Mouse (Mus musculus) ES-Bruce4 (cell line): ENCODE data around the gene Fabp6. TPM values are rescaled to one million over a fixed set of nuclear protein-coding genes. Genes with fewer than 3 reads are reported as not detected.

Experiments
- H3K27ac ChIP-seq: 2 replicates; pipeline ENCODE4 v1.5.1; 2012; ENCODE audit warnings: low read length, inconsistent platforms; ENCODE audit not compliant: insufficient read depth
- H3K27me3 ChIP-seq: 2 replicates; pipeline ENCODE4 v1.6.1; 2012; ENCODE audit warnings: mild to moderate bottlenecking, low read length, inconsistent platforms; ENCODE audit not compliant: control insufficient read depth, poor library complexity, insufficient read depth, severe bottlenecking
- H3K36me3 ChIP-seq: 2 replicates; pipeline ENCODE4 v1.6.1; 2012; ENCODE audit warnings: inconsistent platforms, mild to moderate bottlenecking, low read length, moderate library complexity; ENCODE audit not compliant: control insufficient read depth, poor library complexity, insufficient read depth, severe bottlenecking
- H3K4me1 ChIP-seq: one replicate; pipeline ENCODE4 v1.8.1; 2011; ENCODE audit warnings: low read length; ENCODE audit not compliant: control insufficient read depth, insufficient read depth
- H3K4me3 ChIP-seq: 2 replicates; pipeline ENCODE4 v1.5.1; 2011; ENCODE audit warnings: low read depth, mild to moderate bottlenecking, low read length
- H3K9ac ChIP-seq: 2 replicates; pipeline ENCODE4 v1.6.1; 2012; ENCODE audit warnings: low read depth, mild to moderate bottlenecking, inconsistent platforms; ENCODE audit not compliant: poor library complexity, severe bottlenecking
- H3K9me3 ChIP-seq: replicated peaks from 2 replicates; pipeline ENCODE4 v1.6.1; 2012; ENCODE audit warnings: mild to moderate bottlenecking, low read length, inconsistent platforms; ENCODE audit not compliant: control insufficient read depth, poor library complexity, insufficient read depth, severe bottlenecking
- CTCF ChIP-seq: IDR thresholded peaks from one replicate; pipeline ENCODE4 v1.8.1; 2011; ENCODE audit warnings: low read depth, low read length
- EP300 ChIP-seq: IDR thresholded peaks from 2 replicates; pipeline ENCODE4 v1.6.1; 2011; ENCODE audit warnings: low read depth, low read length; ENCODE audit not compliant: insufficient read depth
- POLR2A ChIP-seq: IDR thresholded peaks from one replicate; pipeline ENCODE4 v1.8.1; 2011; ENCODE audit warnings: low read length; ENCODE audit not compliant: insufficient read depth
- polyA plus RNA-seq: library from polyadenylated mRNA; stranded (reverse); fragments of >200 nt; gene quantifications from 2 replicates; pipeline ENCODE4 v1.2.4, GENCODE M21; 2011; ENCODE audit warnings: low read depth; ENCODE audit not compliant: missing spikeins, insufficient read depth, insufficient read length

Gene Fabp6
- polyA plus RNA-seq, 1 experiment = not detected

- Histone ChIP-seq H3K4me3 (peak overlapping the region; percentile 45; the same call in 1 of the 2 replicates), H3K27me3 (no peaks in the 10 kb centered on the region), H3K9me3 (peaks cover 3% of the 10 kb centered on the region; the same call in 1 of the 2 replicates), H3K36me3 (no peaks in the 10 kb centered on the region), H3K9ac (peak overlapping the region; percentile 41), H3K27ac (peak overlapping the region; percentile 93), H3K4me1 (peaks cover 4% of the 10 kb centered on the region)
- TF ChIP-seq CTCF (no peak), POLR2A (no peak), EP300 (no peak)
Observed at GRCm38 (mm10) chr11:43633165-43633564, 31.8 kb upstream of the Fabp6 start.

- Histone ChIP-seq H3K4me3 (no peak overlapping the region), H3K9ac (peak overlapping the region; percentile 41; the same call in 1 of the 2 replicates), H3K9me3 (peaks cover 3% of the 10 kb centered on the region; the same call in 1 of the 2 replicates), H3K27me3 (no peaks in the 10 kb centered on the region), H3K4me1 (peaks cover 4% of the 10 kb centered on the region), H3K36me3 (no peaks in the 10 kb centered on the region), H3K27ac (peak overlapping the region; percentile 93)
- TF ChIP-seq POLR2A (no peak), EP300 (no peak), CTCF (no peak)
Observed at GRCm38 (mm10) chr11:43632566-43632965, 31.2 kb upstream of the Fabp6 start.

- Histone ChIP-seq H3K9me3 (peaks cover 3% of the 10 kb centered on the region; the same call in 1 of the 2 replicates), H3K27ac (peak overlapping the region; percentile 55; the same call in 1 of the 2 replicates), H3K9ac (no peak overlapping the region), H3K4me1 (peaks cover 4% of the 10 kb centered on the region), H3K27me3 (no peaks in the 10 kb centered on the region), H3K4me3 (no peak overlapping the region), H3K36me3 (no peaks in the 10 kb centered on the region)
- no peak for TF ChIP-seq EP300
- no peak for TF ChIP-seq CTCF
- TF ChIP-seq POLR2A = no peak
Observed at GRCm38 (mm10) chr11:43631645-43632044, 30.3 kb upstream of the Fabp6 start.

- H3K9ac ChIP-seq = peak overlapping the region; percentile 72
- H3K9me3 ChIP-seq = peaks cover 3% of the 10 kb centered on the region; the same call in 1 of the 2 replicates
- H3K4me1 ChIP-seq = no peaks in the 10 kb centered on the region
- no peaks in the 10 kb centered on the region for H3K27me3 ChIP-seq
- no peak overlapping the region for H3K4me3 ChIP-seq
- no peaks in the 10 kb centered on the region for H3K36me3 ChIP-seq
- peak overlapping the region; percentile 94 for H3K27ac ChIP-seq
- TF ChIP-seq POLR2A (no peak), CTCF (no peak), EP300 (no peak)
Observed at GRCm38 (mm10) chr11:43626927-43627645, 25.7 kb upstream of the Fabp6 start.

DNA sequence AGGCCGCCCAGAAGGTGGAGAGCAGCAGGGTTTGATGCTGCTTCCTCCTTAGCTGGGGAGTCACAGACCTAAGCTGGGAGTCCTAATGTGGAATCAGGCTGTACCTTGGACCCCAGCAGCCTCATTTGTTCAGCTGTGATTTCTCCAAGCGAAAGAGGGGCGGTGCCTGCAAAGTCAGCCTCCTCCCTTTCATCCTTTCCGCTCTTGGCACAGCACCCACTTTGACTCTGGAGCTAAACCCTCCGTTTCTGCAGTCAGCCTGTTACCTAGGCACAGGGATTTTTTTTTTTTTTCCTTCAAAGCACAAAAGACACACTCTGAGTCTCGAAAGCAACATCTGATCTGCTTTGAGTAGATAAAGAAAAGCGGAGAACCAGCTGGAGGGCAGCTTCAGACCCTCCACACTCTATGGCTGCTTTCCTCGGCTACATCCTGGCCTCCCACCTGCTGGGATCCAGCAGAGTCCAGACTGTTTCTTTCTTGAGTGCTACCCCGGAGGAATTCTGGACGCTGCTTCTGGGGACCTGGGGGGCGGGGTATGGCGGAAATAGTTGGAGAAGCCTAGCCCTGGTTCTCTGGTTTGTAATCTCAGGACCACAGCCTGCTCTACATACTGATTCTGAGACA, 25.1 kb upstream of the Fabp6 start:
- Histone ChIP-seq H3K4me1 (no peaks in the 10 kb centered on the region), H3K4me3 (peak overlapping the region; percentile 45), H3K9ac (peak overlapping the region; percentile 72), H3K27me3 (no peaks in the 10 kb centered on the region), H3K9me3 (no peaks in the 10 kb centered on the region), H3K27ac (peak overlapping the region; percentile 94), H3K36me3 (no peaks in the 10 kb centered on the region)
- no peak for TF ChIP-seq EP300
- no peak for TF ChIP-seq CTCF
- no peak for TF ChIP-seq POLR2A

GRCm38 (mm10) chr11:43624341-43624740, 23.0 kb upstream of the Fabp6 start:
- Histone ChIP-seq H3K9me3 (no peaks in the 10 kb centered on the region), H3K4me1 (peaks cover 2% of the 10 kb centered on the region), H3K4me3 (no peak overlapping the region), H3K36me3 (no peaks in the 10 kb centered on the region), H3K9ac (no peak overlapping the region), H3K27me3 (no peaks in the 10 kb centered on the region), H3K27ac (0 out of 2 replicates have a peak overlapping the region, but pooled peaks have one; percentile 0)
- TF ChIP-seq CTCF = no peak
- TF ChIP-seq EP300 = no peak
- TF ChIP-seq POLR2A = no peak
